Mouse (Mus musculus): ENCODE data around the gene Dscam.

DNA sequence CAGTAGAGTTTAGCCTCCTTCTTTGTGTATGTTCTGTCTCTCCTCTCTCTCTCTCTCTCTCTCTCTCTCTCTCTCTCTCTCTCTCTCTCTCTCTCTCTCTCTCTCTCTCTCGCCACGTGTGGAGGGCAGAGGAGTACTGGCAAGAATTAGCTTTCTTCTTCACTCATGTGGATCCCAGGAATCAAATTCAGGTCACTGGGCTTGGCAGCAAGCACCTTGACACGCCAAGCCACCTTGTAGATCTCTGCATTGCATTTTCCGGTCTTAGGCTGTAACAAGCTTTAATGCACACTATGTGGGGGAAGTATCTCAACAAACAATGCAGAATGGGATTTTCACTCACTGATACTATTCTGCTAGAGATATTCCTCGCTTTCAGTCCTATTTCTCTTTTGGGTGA lies 449.9 kb downstream of the Dscam start:
- TF ChIP-seq CTCF (IDR thresholded peaks at IDR 0.05; ENCODE audit: low read depth) (no peak), EP300 (IDR thresholded peaks at IDR 0.05; ENCODE audit: low read depth) (no peak)

Data from heart, postnatal 0 days (tissue).